Mouse (Mus musculus) olfactory bulb, adult 2 months (tissue): ENCODE measurements around the gene Hist3h2ba.

Source experiments
- CTCF ChIP-seq: fragments of 200-500 bp; IDR thresholded peaks from 2 replicates; pipeline ENCODE4 v1.5.1; 2012; ENCODE audit warnings: low read depth, mild to moderate bottlenecking, low read length, moderate library complexity; ENCODE audit not compliant: insufficient read depth
- POLR2A ChIP-seq: fragments of 200-500 bp; IDR thresholded peaks from 2 replicates; pipeline ENCODE4 v1.6.1; 2012; ENCODE audit warnings: mild to moderate bottlenecking, low read depth, low read length, moderate library complexity; ENCODE audit not compliant: insufficient read depth

GRCm38 (mm10) chr11:58904838-58905237, 43.9 kb upstream of the Hist3h2ba start:
- no peak for TF ChIP-seq POLR2A
- TF ChIP-seq CTCF, result no peak
